Mouse (Mus musculus) kidney, adult 2 months (tissue): ENCODE results near the gene Gm4881. TPM values are rescaled to one million over a fixed set of nuclear protein-coding genes. Genes with fewer than 3 reads are reported as not detected.

Experiments used
- DNase-seq: peaks from one replicate; pipeline ENCODE4 v3.0.0; 2021
- H3K27ac ChIP-seq: fragments of 200-500 bp; 2 replicates; pipeline ENCODE4 v1.5.1; 2012; ENCODE audit warnings: low read depth, low read length, control low read depth, inconsistent platforms; ENCODE audit not compliant: insufficient read depth
- H3K27me3 ChIP-seq: fragments of 200-500 bp; replicated peaks from 2 replicates; pipeline ENCODE4 v1.6.1; 2012; ENCODE audit warnings: mild to moderate bottlenecking, moderate library complexity, low read length, inconsistent platforms; ENCODE audit not compliant: control insufficient read depth, insufficient read depth
- H3K36me3 ChIP-seq: fragments of 200-500 bp; 2 replicates; pipeline ENCODE4 v1.6.1; 2012; ENCODE audit warnings: mild to moderate bottlenecking, moderate library complexity, low read length, inconsistent platforms; ENCODE audit not compliant: control insufficient read depth, insufficient read depth
- H3K4me1 ChIP-seq: fragments of 200-500 bp; 2 replicates; pipeline ENCODE4 v1.6.1; 2011; ENCODE audit warnings: low read length; ENCODE audit not compliant: control insufficient read depth, insufficient read depth
- H3K4me3 ChIP-seq: fragments of 200-500 bp; 2 replicates; pipeline ENCODE4 v1.5.1; 2011; ENCODE audit warnings: mild to moderate bottlenecking, low read depth, low read length, control low read depth; ENCODE audit not compliant: insufficient read depth
- CTCF ChIP-seq: fragments of 200-500 bp; conservative IDR thresholded peaks from 2 replicates; pipeline ENCODE4 v1.5.1; 2011; ENCODE audit warnings: low read depth, mild to moderate bottlenecking, control low read depth, low read length, moderate library complexity, mixed read lengths; ENCODE audit not compliant: insufficient read depth, insufficient read length
- POLR2A ChIP-seq: fragments of 200-500 bp; IDR thresholded peaks from one replicate; pipeline ENCODE4 v1.6.1; 2011; ENCODE audit warnings: low read depth, low read length, control low read depth
- WGBS: fragments of 180-500 bp; shearing (Covaris S2); methylation state at CpG from one replicate; pipeline ENCODE4 v1.1.7; 2018; 5-methylcytosine and 5-hydroxymethylcytosine counted together
- polyA plus RNA-seq: library from polyadenylated mRNA; depleted of rRNA; stranded (reverse); fragments of >200 nt; gene quantifications from 2 replicates; pipeline ENCODE4 v1.2.3, GENCODE M21; 2012

Gene Gm4881
- polyA plus RNA-seq, 1 experiment = not detected

GRCm38 (mm10) chr7:24930475-24930874, 13.8 kb downstream of the Gm4881 start:
- no peak overlapping the region for H3K27ac ChIP-seq
- TF ChIP-seq POLR2A = no peak
- TF ChIP-seq CTCF = no peak
- 52% methylated on average over 6 of the region's 6 CpGs for WGBS
- no peak for DNase-seq
- H3K36me3 ChIP-seq = no peaks in the 10 kb centered on the region
- H3K4me1 ChIP-seq = no peaks in the 10 kb centered on the region
- no peaks in the 10 kb centered on the region; the same call in 1 of the 2 replicates for H3K27me3 ChIP-seq
- H3K4me3 ChIP-seq = no peak overlapping the region

- 76% methylated on average over 9 of the region's 9 CpGs for WGBS
- no peak for TF ChIP-seq POLR2A
- no peak for TF ChIP-seq CTCF
- Histone ChIP-seq H3K4me3 (no peak overlapping the region), H3K27me3 (no peaks in the 10 kb centered on the region), H3K4me1 (no peaks in the 10 kb centered on the region), H3K36me3 (peaks cover 5% of the 10 kb centered on the region), H3K27ac (no peak overlapping the region)
- no peak for DNase-seq
These were observed 24.6 kb downstream of the Gm4881 start for GRCm38 (mm10) chr7:24919728-24920127.

- no peaks in the 10 kb centered on the region for H3K4me1 ChIP-seq
- DNase-seq = no peak
- no peak for TF ChIP-seq POLR2A
- TF ChIP-seq CTCF = no peak
- peaks cover 4% of the 10 kb centered on the region for H3K36me3 ChIP-seq
- H3K4me3 ChIP-seq = no peak overlapping the region
- H3K27me3 ChIP-seq = no peaks in the 10 kb centered on the region
- 86% methylated on average over 20 of the region's 20 CpGs for WGBS
- H3K27ac ChIP-seq = no peak overlapping the region
These were observed 25.5 kb downstream of the Gm4881 start for GRCm38 (mm10) chr7:24918763-24919323.

- no peak for TF ChIP-seq POLR2A
- no peak for TF ChIP-seq CTCF
- Histone ChIP-seq H3K36me3 (peaks cover 2% of the 10 kb centered on the region), H3K4me1 (no peaks in the 10 kb centered on the region), H3K27me3 (no peaks in the 10 kb centered on the region), H3K4me3 (no peak overlapping the region), H3K27ac (no peak overlapping the region)
- DNase-seq = no peak
- 92% methylated on average over 14 of the region's 14 CpGs for WGBS
These were observed 31.8 kb downstream of the Gm4881 start for GRCm38 (mm10) chr7:24912480-24912879.

GRCm38 (mm10) chr7:24907211-24907748, 37.0 kb downstream of the Gm4881 start:
- WGBS = 51% methylated on average over 13 of the region's 13 CpGs
- no peak for DNase-seq
- H3K27me3 ChIP-seq = no peaks in the 10 kb centered on the region
- H3K36me3 ChIP-seq = no peaks in the 10 kb centered on the region
- TF ChIP-seq CTCF (no peak), POLR2A (no peak)
- H3K27ac ChIP-seq = no peak overlapping the region
- no peak overlapping the region for H3K4me3 ChIP-seq
- peaks cover 5% of the 10 kb centered on the region; the same call in 1 of the 2 replicates for H3K4me1 ChIP-seq

- H3K4me3 ChIP-seq = no peak overlapping the region
- no peaks in the 10 kb centered on the region for H3K27me3 ChIP-seq
- no peak for TF ChIP-seq CTCF
- no peak for TF ChIP-seq POLR2A
- 35% methylated on average over 6 of the region's 6 CpGs for WGBS
- H3K36me3 ChIP-seq = no peaks in the 10 kb centered on the region
- H3K4me1 ChIP-seq = peaks cover 5% of the 10 kb centered on the region; the same call in 1 of the 2 replicates
- H3K27ac ChIP-seq = no peak overlapping the region
- no peak for DNase-seq
These were observed 37.7 kb downstream of the Gm4881 start for GRCm38 (mm10) chr7:24906551-24906950.

- peak; percentile 78 for DNase-seq
- Histone ChIP-seq H3K4me3 (peak overlapping the region; percentile 57), H3K27me3 (no peaks in the 10 kb centered on the region), H3K27ac (no peak overlapping the region), H3K4me1 (peaks cover 5% of the 10 kb centered on the region; the same call in 1 of the 2 replicates), H3K36me3 (no peaks in the 10 kb centered on the region)
- peak; percentile 75 for TF ChIP-seq CTCF
- no peak for TF ChIP-seq POLR2A
- WGBS = 7% methylated on average over 3 of the region's 3 CpGs
These were observed 39.4 kb downstream of the Gm4881 start for GRCm38 (mm10) chr7:24904936-24905335.
